Mouse (Mus musculus) kidney, adult 2 months (tissue): ENCODE measurements around the gene Srpk2.

Source experiments
- CTCF ChIP-seq: fragments of 200-500 bp; conservative IDR thresholded peaks from 2 replicates; pipeline ENCODE4 v1.5.1; 2011; ENCODE audit warnings: low read depth, mild to moderate bottlenecking, control low read depth, low read length, moderate library complexity, mixed read lengths; ENCODE audit not compliant: insufficient read depth, insufficient read length
- POLR2A ChIP-seq: fragments of 200-500 bp; IDR thresholded peaks from one replicate; pipeline ENCODE4 v1.6.1; 2011; ENCODE audit warnings: low read depth, low read length, control low read depth

DNA sequence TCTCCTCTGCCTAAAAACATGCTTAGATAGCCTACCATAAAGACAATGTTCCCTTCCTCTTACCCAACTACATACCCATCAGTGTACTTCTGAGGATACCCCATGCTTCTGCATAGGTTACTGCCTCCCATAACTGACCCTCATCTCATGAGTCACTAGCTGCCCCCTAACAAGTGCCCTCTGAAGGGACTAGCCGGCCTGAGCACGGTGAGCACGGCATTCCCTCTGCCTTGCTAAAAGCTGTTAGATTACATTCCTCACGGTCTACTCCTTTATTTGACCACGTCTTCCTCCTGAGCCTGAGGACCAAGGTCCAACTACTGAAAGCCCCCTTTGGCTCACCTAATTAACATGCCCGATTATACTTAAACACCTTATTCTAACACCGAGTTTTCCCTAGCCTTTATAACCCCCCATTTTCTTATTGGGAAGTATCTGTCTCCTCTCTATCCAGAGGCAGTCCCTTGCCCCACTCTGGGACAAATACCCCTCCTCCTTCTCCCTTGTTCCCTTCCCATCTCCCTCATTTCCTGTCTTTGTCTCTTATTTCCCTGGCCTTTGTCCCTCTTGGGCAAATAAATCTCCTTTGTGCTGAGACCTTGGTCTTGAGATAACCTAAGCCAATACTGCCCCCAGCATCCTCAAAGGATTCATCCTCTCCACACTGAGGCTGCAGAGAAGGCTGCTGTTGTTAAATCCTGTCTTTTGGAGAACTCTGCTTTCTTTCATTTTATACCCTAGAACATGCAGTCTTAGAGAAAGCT lies 128.2 kb downstream of the Srpk2 start:
- TF ChIP-seq POLR2A = no peak
- no peak for TF ChIP-seq CTCF
